17 mouse cellular contexts compared by ENCODE assay signal in genomic region chr6:146944830-146945229, GRCm38 (mm10). TPM values are rescaled to one million over a fixed set of nuclear protein-coding genes. Genes with fewer than 3 reads are reported as not detected.
A peak's percentile ranks its signal among the peaks of the same experiment; 100 is the strongest.
DNase-seq lines count a peak whose midpoint lies in the region; ATAC-seq and TF ChIP-seq lines count a peak whose summit lies in the region.
"Had no signal": no experiment of that assay in that cellular context is flagged by ENCODE, and none has a peak within 500 bp of the region (broad histone marks: within the 10 kb centered on the region; RNA-seq: fewer than 3 reads in every experiment).

No protein-coding gene starts in this region.

- H3K4me2 ChIP-seq in heart, embryonic 12.5 days = no peak overlapping the region
- no peak overlapping the region for H3K4me2 ChIP-seq in limb, embryonic 15.5 days
- no peak overlapping the region for H3K4me2 ChIP-seq in liver, postnatal 0 days (ENCODE audit: low read depth, low read length)
- H3K4me2 ChIP-seq: hindbrain, embryonic 14.5 days; midbrain, embryonic 11.5 days had no signal

- no peak for ATAC-seq in heart, embryonic 12.5 days (ENCODE audit: insufficient number of reproducible peaks, low FRiP score)
- ATAC-seq in limb, embryonic 15.5 days (ENCODE audit: insufficient number of reproducible peaks, low FRiP score, low TSS enrichment, low read depth) = no peak
- peak; percentile 65; the same call in 1 of the 2 replicates for ATAC-seq in liver, postnatal 0 days

- intact Hi-C loops in heart, postnatal 14 days (cut with DNase I) = no loop called here

- peak overlapping the region; percentile 66; the same call in 1 of the 2 replicates for H3K27ac ChIP-seq in heart, embryonic 12.5 days (ENCODE audit: poor library complexity, severe bottlenecking)
- H3K27ac ChIP-seq in limb, embryonic 15.5 days = 0 out of 2 replicates have a peak overlapping the region, but pooled peaks have one; percentile 22
- no peak overlapping the region for H3K27ac ChIP-seq in limb, embryonic 10.5 days
- peak overlapping the region; percentile 70; the same call in 1 of the 2 replicates for H3K27ac ChIP-seq in liver, postnatal 0 days (ENCODE audit: low read depth)
- H3K27ac ChIP-seq: hindbrain, embryonic 14.5 days had no signal

- H3K9ac ChIP-seq in heart, embryonic 12.5 days = no peak overlapping the region
- no peak overlapping the region for H3K9ac ChIP-seq in limb, embryonic 15.5 days
- no peak overlapping the region for H3K9ac ChIP-seq in liver, postnatal 0 days (replicated peaks)
- H3K9ac ChIP-seq: hindbrain, embryonic 14.5 days had no signal

- WGBS in heart, embryonic 12.5 days = 50% methylated on average over 4 of the region's 4 CpGs
- WGBS in limb, embryonic 15.5 days = 72% methylated on average over 4 of the region's 4 CpGs
- WGBS in limb, embryonic 10.5 days = 77% methylated on average over 4 of the region's 4 CpGs
- WGBS in liver, postnatal 0 days (ENCODE audit: insufficient replicate concordance) = 50% methylated on average over 4 of the region's 4 CpGs

- H3K9me3 ChIP-seq in heart, embryonic 12.5 days (replicated peaks) = no peaks in the 10 kb centered on the region
- no peaks in the 10 kb centered on the region for H3K9me3 ChIP-seq in limb, embryonic 15.5 days
- H3K9me3 ChIP-seq in limb, embryonic 10.5 days (replicated peaks) = no peaks in the 10 kb centered on the region
- no peaks in the 10 kb centered on the region for H3K9me3 ChIP-seq in liver, postnatal 0 days (ENCODE audit: low read length)

- peaks cover 74% of the 10 kb centered on the region for H3K4me1 ChIP-seq in heart, embryonic 12.5 days (replicated peaks)
- peaks cover 13% of the 10 kb centered on the region for H3K4me1 ChIP-seq in limb, embryonic 15.5 days
- peaks cover 31% of the 10 kb centered on the region for H3K4me1 ChIP-seq in limb, embryonic 10.5 days
- H3K4me1 ChIP-seq in liver, postnatal 0 days (ENCODE audit: insufficient read depth) = peaks cover 32% of the 10 kb centered on the region

- no peak for TF ChIP-seq CTCF in liver, postnatal 0 days (IDR thresholded peaks at IDR 0.05; ENCODE audit: low read depth)

- H3K36me3 ChIP-seq in heart, embryonic 12.5 days = peaks cover 5% of the 10 kb centered on the region
- peaks cover under 1% of the 10 kb centered on the region; the same call in 1 of the 2 replicates for H3K36me3 ChIP-seq in limb, embryonic 15.5 days
- H3K36me3 ChIP-seq in limb, embryonic 10.5 days = no peaks in the 10 kb centered on the region
- no peaks in the 10 kb centered on the region; the same call in 1 of the 2 replicates for H3K36me3 ChIP-seq in liver, postnatal 0 days (replicated peaks; ENCODE audit: insufficient read depth, low read length)

- DNase-seq in heart, postnatal 14 days = no peak
- DNase-seq in limb, embryonic 10.5 days (ENCODE audit: low spot score) = no peak
- peak; percentile 93 for DNase-seq in adipocyte (ENCODE audit: low spot score)
- no peak for DNase-seq in liver, postnatal 0 days
- no peak for DNase-seq in right cerebral cortex, postnatal 10 days (ENCODE audit: low spot score in 2 of 2)
- no peak for DNase-seq in spleen, postnatal 14 days (ENCODE audit: low spot score in 2 of 2)
- DNase-seq: cerebellum, adult 18-20 months; gastrocnemius, postnatal 25 days; kidney, adult 18-20 months had no signal

- no peaks in the 10 kb centered on the region for H3K27me3 ChIP-seq in heart, embryonic 12.5 days (replicated peaks)
- no peaks in the 10 kb centered on the region for H3K27me3 ChIP-seq in limb, embryonic 15.5 days
- H3K27me3 ChIP-seq in limb, embryonic 10.5 days (ENCODE audit: low read depth, poor library complexity, severe bottlenecking) = no peaks in the 10 kb centered on the region
- H3K27me3 ChIP-seq in liver, postnatal 0 days (ENCODE audit: insufficient read depth, low read length) = no peaks in the 10 kb centered on the region

- H3K4me3 ChIP-seq in heart, embryonic 12.5 days = no peak overlapping the region
- H3K4me3 ChIP-seq in limb, embryonic 15.5 days = no peak overlapping the region
- H3K4me3 ChIP-seq in limb, embryonic 10.5 days = no peak overlapping the region
- no peak overlapping the region for H3K4me3 ChIP-seq in liver, postnatal 0 days (ENCODE audit: low read depth, low read length)
- H3K4me3 ChIP-seq: erythroblast, embryonic 14.5 days had no signal

- no peak for TF ChIP-seq EP300 in liver, postnatal 0 days (IDR thresholded peaks at IDR 0.05; ENCODE audit: low read depth)

RNA-seq across cellular contexts. Expression of gene 1700034J05Rik, which starts 9.4 kb away (rescaled TPM):
- 0.17 and 0.23 TPM in 2 replicates for polyA plus RNA-seq in heart, embryonic 12.5 days (2016; fragmentation: Nextera tagmentation; extraction: Ambion mirVana)
- total RNA-seq in heart, postnatal 14 days (2021) = not detected
- polyA plus RNA-seq in limb, embryonic 15.5 days (2015; fragmentation: Nextera tagmentation; extraction: Ambion mirVana) = 0.13 and 0.16 TPM in 2 replicates
- 0.14 and 0.23 TPM in 2 replicates for polyA plus RNA-seq in limb, embryonic 10.5 days (2016; fragmentation: Nextera tagmentation; extraction: Ambion mirVana)
- polyA plus RNA-seq in liver, postnatal 0 days (2015; fragmentation: Nextera tagmentation; extraction: Ambion mirVana) = 0.05 TPM in 1 of 2 replicates, not detected in the other
- total RNA-seq: gastrocnemius, postnatal 25 days; layer of hippocampus, postnatal 14 days; left cerebral cortex, postnatal 25 days had no signal
- polyA plus RNA-seq: erythroblast, embryonic 14.5 days; thymus, postnatal 0 days had no signal

RNA-seq across cellular contexts. Expression of gene Ppfibp1, which starts 56.5 kb away (rescaled TPM):
- 83.9 and 84.8 TPM in 2 replicates for polyA plus RNA-seq in heart, embryonic 12.5 days (2016; fragmentation: Nextera tagmentation; extraction: Ambion mirVana)
- total RNA-seq in heart, postnatal 14 days (2021) = 10 to 100 TPM; 80.7 to 89.8 TPM
- polyA plus RNA-seq in limb, embryonic 15.5 days (2015; fragmentation: Nextera tagmentation; extraction: Ambion mirVana) = 60.8 and 63.5 TPM in 2 replicates
- 31.9 and 37.0 TPM in 2 replicates for polyA plus RNA-seq in limb, embryonic 10.5 days (2016; fragmentation: Nextera tagmentation; extraction: Ambion mirVana)
- polyA plus RNA-seq in liver, postnatal 0 days (2015; fragmentation: Nextera tagmentation; extraction: Ambion mirVana) = 8.9 and 11.3 TPM in 2 replicates
- polyA plus RNA-seq: erythroblast, embryonic 14.5 days had no signal
